Mouse (Mus musculus): ENCODE data around the gene Hacd4. TPM values are rescaled to one million over a fixed set of nuclear protein-coding genes. Genes with fewer than 3 reads are reported as not detected.

Hacd4 gene
- total and polyA plus RNA-seq, 2 experiments from 2014 or later, result 5.9 to 6.6 TPM

DNA sequence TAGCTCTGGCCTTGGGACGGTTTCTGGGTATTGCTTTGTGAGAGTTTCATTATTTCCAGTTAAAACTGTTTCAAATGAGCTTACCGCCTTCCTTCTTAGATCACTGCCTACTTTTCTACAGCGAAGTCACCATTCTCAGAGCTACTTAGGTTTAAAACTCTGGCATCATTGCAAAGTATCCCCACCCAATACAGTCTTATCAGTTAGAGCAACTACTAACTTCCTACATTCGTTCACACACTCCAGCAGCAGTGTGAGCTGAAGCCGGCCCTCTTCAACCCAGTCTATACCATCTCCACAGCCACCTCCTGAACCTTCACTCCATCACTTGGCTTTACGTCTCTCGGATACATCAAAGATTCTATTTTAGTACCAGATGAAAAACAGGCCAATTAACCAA, 2.1 kb upstream of the Hacd4 start:
- DNase-seq (ENCODE audit: low spot score) (no peak), ATAC-seq (ENCODE audit: insufficient read depth, low read depth) (no peak)
- Histone ChIP-seq H3K9me3 (replicated peaks; ENCODE audit: control insufficient read depth, low read length) (no peaks in the 10 kb centered on the region), H3K9ac (replicated peaks; ENCODE audit: low read depth, low read length) (no peak overlapping the region), H3K27ac (ENCODE audit: low read depth) (no peak overlapping the region), H3K4me2 (ENCODE audit: low read depth, low read length) (no peak overlapping the region), H3K36me3 (replicated peaks; ENCODE audit: control insufficient read depth, insufficient read depth, low read length) (no peaks in the 10 kb centered on the region), H3K4me3 (ENCODE audit: low read depth, low read length) (no peak overlapping the region), H3K4me1 (ENCODE audit: control insufficient read depth, insufficient read depth) (peaks cover 13% of the 10 kb centered on the region; the same call in 1 of the 2 replicates), H3K27me3 (ENCODE audit: control insufficient read depth, insufficient read depth, low read length) (no peaks in the 10 kb centered on the region)
- 82% methylated on average over 7 of the region's 7 CpGs for WGBS
- TF ChIP-seq CTCF (IDR thresholded peaks at IDR 0.05; ENCODE audit: low read depth), result no peak
- TF ChIP-seq EP300 (IDR thresholded peaks at IDR 0.05; ENCODE audit: low read depth), result no peak

DNA sequence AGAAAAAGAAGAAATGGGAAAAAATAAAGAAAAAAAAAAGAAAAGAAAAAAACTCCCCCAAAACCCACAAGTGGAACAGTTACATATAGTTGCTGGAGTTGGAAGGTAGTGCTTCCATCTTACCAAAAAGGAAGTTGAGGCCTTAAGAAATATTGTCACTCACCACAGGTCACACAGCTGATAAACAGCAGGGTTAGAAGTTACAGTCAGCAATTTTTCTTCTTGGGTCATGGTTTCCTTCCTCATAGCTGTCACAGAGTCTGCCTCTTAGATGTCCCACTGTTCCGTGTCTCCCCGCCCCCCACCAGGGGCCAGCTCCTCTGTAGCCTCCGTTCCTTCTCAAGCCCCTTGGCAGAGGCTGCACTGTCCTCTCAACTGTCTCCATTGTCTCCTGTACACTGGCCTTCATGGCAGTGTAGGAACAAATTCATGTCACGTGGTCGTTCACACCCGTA, 968 bp upstream of the Hacd4 start:
- no peaks in the 10 kb centered on the region for H3K9me3 ChIP-seq (replicated peaks; ENCODE audit: control insufficient read depth, low read length)
- no peak overlapping the region for H3K4me3 ChIP-seq (ENCODE audit: low read depth, low read length)
- no peak overlapping the region for H3K9ac ChIP-seq (replicated peaks; ENCODE audit: low read depth, low read length)
- WGBS, result 76% methylated on average over 6 of the region's 6 CpGs
- H3K4me1 ChIP-seq (ENCODE audit: control insufficient read depth, insufficient read depth), result peaks cover 13% of the 10 kb centered on the region; the same call in 1 of the 2 replicates
- ATAC-seq (ENCODE audit: insufficient read depth, low read depth) (no peak), DNase-seq (ENCODE audit: low spot score) (no peak)
- TF ChIP-seq EP300 (IDR thresholded peaks at IDR 0.05; ENCODE audit: low read depth) (no peak), CTCF (IDR thresholded peaks at IDR 0.05; ENCODE audit: low read depth) (no peak)
- no peaks in the 10 kb centered on the region for H3K36me3 ChIP-seq (replicated peaks; ENCODE audit: control insufficient read depth, insufficient read depth, low read length)
- H3K4me2 ChIP-seq (ENCODE audit: low read depth, low read length), result no peak overlapping the region
- no peak overlapping the region for H3K27ac ChIP-seq (ENCODE audit: low read depth)
- no peaks in the 10 kb centered on the region for H3K27me3 ChIP-seq (ENCODE audit: control insufficient read depth, insufficient read depth, low read length)

DNA sequence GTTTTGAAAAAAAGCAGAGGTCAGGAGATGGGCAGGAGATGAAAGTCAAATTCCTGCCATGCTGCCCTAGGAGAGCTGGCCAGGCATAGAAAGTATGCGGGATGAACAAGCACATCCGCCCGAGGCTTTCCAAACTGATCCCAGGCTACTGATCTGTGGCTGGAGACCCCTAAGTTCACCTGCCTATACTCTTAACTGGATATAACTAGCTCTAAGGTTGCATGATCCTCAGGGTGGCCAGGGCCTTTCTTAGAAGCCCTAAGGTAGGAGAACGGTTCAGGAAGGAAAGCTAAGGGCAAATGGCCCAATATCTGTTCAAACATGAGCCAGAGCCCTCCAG, 232 bp upstream of the Hacd4 start:
- peak overlapping the region; percentile 54; the same call in 1 of the 2 replicates for H3K9ac ChIP-seq (replicated peaks; ENCODE audit: low read depth, low read length)
- no peaks in the 10 kb centered on the region for H3K9me3 ChIP-seq (replicated peaks; ENCODE audit: control insufficient read depth, low read length)
- no peaks in the 10 kb centered on the region for H3K27me3 ChIP-seq (ENCODE audit: control insufficient read depth, insufficient read depth, low read length)
- H3K27ac ChIP-seq (ENCODE audit: low read depth), result no peak overlapping the region
- no peak for TF ChIP-seq CTCF (IDR thresholded peaks at IDR 0.05; ENCODE audit: low read depth)
- no peak for TF ChIP-seq EP300 (IDR thresholded peaks at IDR 0.05; ENCODE audit: low read depth)
- peak overlapping the region; percentile 51 for H3K4me3 ChIP-seq (ENCODE audit: low read depth, low read length)
- peaks cover 13% of the 10 kb centered on the region; the same call in 1 of the 2 replicates for H3K4me1 ChIP-seq (ENCODE audit: control insufficient read depth, insufficient read depth)
- 9% methylated on average over 4 of the region's 4 CpGs for WGBS
- ATAC-seq (ENCODE audit: insufficient read depth, low read depth) (no peak), DNase-seq (ENCODE audit: low spot score) (peak; percentile 55)
- H3K36me3 ChIP-seq (replicated peaks; ENCODE audit: control insufficient read depth, insufficient read depth, low read length), result no peaks in the 10 kb centered on the region
- H3K4me2 ChIP-seq (ENCODE audit: low read depth, low read length), result peak overlapping the region; percentile 75

DNA sequence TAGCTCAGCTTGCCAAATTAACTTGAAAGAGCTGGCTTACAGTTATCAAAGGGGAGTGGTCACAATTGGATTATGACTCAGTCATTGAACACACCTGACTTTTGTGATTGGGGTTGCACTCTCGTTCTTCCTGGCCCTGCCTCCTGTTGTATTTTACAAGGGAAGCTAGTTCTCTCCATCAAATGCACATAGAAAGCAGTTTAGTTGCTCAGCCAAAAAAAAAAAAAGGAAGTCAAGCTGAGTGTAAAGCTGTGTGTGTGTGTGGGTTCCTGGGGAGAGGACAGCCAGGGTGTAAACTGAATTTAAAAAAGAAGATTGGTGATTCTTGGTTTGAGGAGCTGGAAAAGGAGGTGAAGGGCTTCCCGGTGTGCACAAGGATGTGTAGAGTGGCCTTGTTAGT, 811 bp downstream of the Hacd4 start:
- Histone ChIP-seq H3K4me2 (ENCODE audit: low read depth, low read length) (peak overlapping the region; percentile 75; the same call in 1 of the 2 replicates), H3K4me1 (ENCODE audit: control insufficient read depth, insufficient read depth) (peaks cover 13% of the 10 kb centered on the region; the same call in 1 of the 2 replicates), H3K27ac (ENCODE audit: low read depth) (no peak overlapping the region), H3K27me3 (ENCODE audit: control insufficient read depth, insufficient read depth, low read length) (no peaks in the 10 kb centered on the region), H3K4me3 (ENCODE audit: low read depth, low read length) (peak overlapping the region; percentile 51; the same call in 1 of the 2 replicates), H3K9me3 (replicated peaks; ENCODE audit: control insufficient read depth, low read length) (no peaks in the 10 kb centered on the region), H3K9ac (replicated peaks; ENCODE audit: low read depth, low read length) (no peak overlapping the region), H3K36me3 (replicated peaks; ENCODE audit: control insufficient read depth, insufficient read depth, low read length) (no peaks in the 10 kb centered on the region)
- DNase-seq (ENCODE audit: low spot score), result no peak
- WGBS, result 28% methylated on average over 2 of the region's 2 CpGs
- TF ChIP-seq EP300 (IDR thresholded peaks at IDR 0.05; ENCODE audit: low read depth), result no peak
- TF ChIP-seq CTCF (IDR thresholded peaks at IDR 0.05; ENCODE audit: low read depth), result no peak
- ATAC-seq (ENCODE audit: insufficient read depth, low read depth), result no peak

DNA sequence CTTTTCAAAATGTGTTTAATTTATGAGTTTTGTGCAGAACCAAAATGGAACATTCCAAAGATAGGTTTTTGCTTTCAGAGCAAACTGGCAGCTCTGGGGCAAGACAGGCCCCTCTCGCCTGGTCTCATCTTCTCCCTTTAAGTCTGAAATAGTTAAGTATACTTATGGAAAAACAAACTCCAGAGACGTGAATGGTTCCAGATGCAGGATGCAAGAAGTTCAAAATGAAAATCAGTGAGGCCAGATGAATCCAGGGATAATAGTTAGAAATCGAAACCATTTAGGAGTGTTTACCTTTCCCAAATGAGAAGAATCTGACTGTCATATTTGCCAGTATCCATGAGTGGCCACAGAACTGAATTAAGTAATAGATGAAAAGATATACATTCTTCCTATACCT, 1.6 kb downstream of the Hacd4 start:
- WGBS, result 76% methylated on average over 3 of the region's 3 CpGs
- TF ChIP-seq EP300 (IDR thresholded peaks at IDR 0.05; ENCODE audit: low read depth) (no peak), CTCF (IDR thresholded peaks at IDR 0.05; ENCODE audit: low read depth) (no peak)

DNA sequence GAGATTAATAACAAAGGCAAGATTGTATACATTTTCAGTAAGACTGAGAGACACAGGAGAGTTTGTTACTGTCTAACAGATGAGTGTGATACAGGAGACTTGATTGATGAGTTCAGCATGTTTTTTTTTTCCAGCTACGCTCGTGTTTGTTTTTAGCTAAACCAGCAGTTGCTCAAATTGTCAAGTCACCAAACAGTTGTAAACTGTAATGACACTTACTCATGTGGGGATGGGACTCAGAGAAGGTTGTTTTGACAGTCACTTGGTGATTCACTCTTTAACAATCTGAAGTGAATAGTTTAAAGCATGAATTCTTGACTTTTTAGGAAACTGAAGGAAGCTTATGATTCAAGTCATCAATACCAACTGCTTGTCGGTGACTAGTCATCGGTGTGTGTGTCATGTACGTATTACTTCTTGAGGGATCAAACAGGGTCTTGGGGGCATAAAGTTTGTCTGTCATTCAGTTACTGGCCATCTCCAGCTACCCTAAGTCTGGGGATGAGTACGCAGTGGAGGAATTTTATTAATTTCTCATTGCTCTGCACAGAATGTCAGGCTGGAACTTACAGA, 2.0 kb downstream of the Hacd4 start:
- no peaks in the 10 kb centered on the region for H3K9me3 ChIP-seq (replicated peaks; ENCODE audit: control insufficient read depth, low read length)
- H3K4me3 ChIP-seq (ENCODE audit: low read depth, low read length), result no peak overlapping the region
- H3K4me1 ChIP-seq (ENCODE audit: control insufficient read depth, insufficient read depth), result peaks cover 13% of the 10 kb centered on the region; the same call in 1 of the 2 replicates
- no peaks in the 10 kb centered on the region for H3K27me3 ChIP-seq (ENCODE audit: control insufficient read depth, insufficient read depth, low read length)
- no peaks in the 10 kb centered on the region for H3K36me3 ChIP-seq (replicated peaks; ENCODE audit: control insufficient read depth, insufficient read depth, low read length)
- no peak overlapping the region for H3K9ac ChIP-seq (replicated peaks; ENCODE audit: low read depth, low read length)
- DNase-seq (ENCODE audit: low spot score) (no peak), ATAC-seq (ENCODE audit: insufficient read depth, low read depth) (no peak)
- 90% methylated on average over 6 of the region's 6 CpGs for WGBS
- TF ChIP-seq EP300 (IDR thresholded peaks at IDR 0.05; ENCODE audit: low read depth), result no peak
- TF ChIP-seq CTCF (IDR thresholded peaks at IDR 0.05; ENCODE audit: low read depth), result no peak
- H3K4me2 ChIP-seq (ENCODE audit: low read depth, low read length), result no peak overlapping the region
- no peak overlapping the region for H3K27ac ChIP-seq (ENCODE audit: low read depth)

More for the DNA sequence above, 1.6 kb downstream of the Hacd4 start:
- Histone ChIP-seq H3K4me1 (ENCODE audit: control insufficient read depth, insufficient read depth) (peaks cover 13% of the 10 kb centered on the region; the same call in 1 of the 2 replicates), H3K27me3 (ENCODE audit: control insufficient read depth, insufficient read depth, low read length) (no peaks in the 10 kb centered on the region), H3K9me3 (replicated peaks; ENCODE audit: control insufficient read depth, low read length) (no peaks in the 10 kb centered on the region), H3K36me3 (replicated peaks; ENCODE audit: control insufficient read depth, insufficient read depth, low read length) (no peaks in the 10 kb centered on the region), H3K27ac (ENCODE audit: low read depth) (no peak overlapping the region), H3K4me3 (ENCODE audit: low read depth, low read length) (no peak overlapping the region), H3K9ac (replicated peaks; ENCODE audit: low read depth, low read length) (no peak overlapping the region), H3K4me2 (ENCODE audit: low read depth, low read length) (no peak overlapping the region)
- no peak for DNase-seq (ENCODE audit: low spot score)
- no peak for ATAC-seq (ENCODE audit: insufficient read depth, low read depth)

Measured in heart, postnatal 0 days (tissue).